Mouse (Mus musculus) left cerebral cortex, adult 18-20 months (tissue): ENCODE results near the gene Tsnax. TPM values are rescaled to one million over a fixed set of nuclear protein-coding genes. Genes with fewer than 3 reads are reported as not detected.

Experiments
- DNase-seq, 2 experiments: peaks; one replicate each; pipeline ENCODE4 v3.0.0; 2021 to 2022; ENCODE audit warnings: low spot score in 2 of 2, mixed read lengths in 1 of 2
- total RNA-seq, 2 experiments: library from RNA; stranded (reverse); gene quantifications; 2 replicates each; pipeline ENCODE4 v1.2.3; 2021

Tsnax gene
- total RNA-seq, 2 experiments from 2014 or later: 181 to 182 TPM

DNA sequence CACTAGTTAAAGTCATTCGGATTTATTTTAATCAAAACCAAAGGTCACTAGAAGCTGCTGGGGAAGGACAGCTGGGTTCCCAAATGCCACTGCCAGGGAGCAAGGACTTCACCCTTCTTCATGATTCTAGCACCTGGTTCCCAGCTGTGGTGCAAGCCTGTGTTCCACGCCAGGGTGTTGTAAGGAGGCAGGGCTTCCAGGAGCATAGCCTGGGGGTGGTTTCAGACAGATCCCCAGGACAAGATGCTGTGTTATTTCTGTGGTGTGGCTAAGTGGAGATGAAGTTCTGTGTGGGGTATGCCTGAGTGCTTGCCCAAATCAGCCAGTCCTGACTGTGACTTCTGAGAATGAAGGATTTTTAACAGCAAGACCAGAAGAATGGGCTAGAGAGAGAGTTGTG is 28.7 kb downstream of the Tsnax start:
- DNase-seq: peak in 1 of 2 experiments; percentile 27

- no peak for DNase-seq
Measured at GRCm38 (mm10) chr8:125043394-125043793, 30.6 kb downstream of the Tsnax start.

GRCm38 (mm10) chr8:125043935-125044334 is 31.1 kb downstream of the Tsnax start:
- DNase-seq: no peak

DNA sequence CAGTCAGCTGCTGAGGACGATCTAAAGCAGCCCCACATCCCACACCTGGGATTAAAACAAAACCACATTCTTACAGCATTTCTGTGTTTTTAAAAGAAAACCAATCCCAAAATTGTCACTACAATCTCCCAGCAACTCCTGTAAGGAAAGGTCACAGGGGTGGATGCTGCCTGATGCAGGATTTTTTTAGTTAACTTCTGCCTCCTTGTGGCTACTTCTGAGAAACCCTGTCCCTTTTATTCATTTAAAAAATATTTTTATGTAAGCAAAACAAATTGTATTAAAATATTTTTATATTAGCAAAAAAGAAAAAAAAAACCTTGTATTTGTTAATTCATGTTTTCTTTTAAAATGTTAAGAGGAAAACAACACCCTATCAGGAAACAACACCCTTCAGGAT is 33.0 kb downstream of the Tsnax start:
- DNase-seq: no peak

GRCm38 (mm10) chr8:125049051-125049750 is 36.4 kb downstream of the Tsnax start:
- no peak for DNase-seq

GRCm38 (mm10) chr8:125049826-125050225 is 37.0 kb downstream of the Tsnax start:
- no peak for DNase-seq

GRCm38 (mm10) chr8:125052026-125052425 is 39.2 kb downstream of the Tsnax start:
- DNase-seq: peak; percentile 62 to 74

GRCm38 (mm10) chr8:125053505-125054435 is 41.0 kb downstream of the Tsnax start, which contains the start of gene Disc1:
Gene Disc1, plus strand, starts transcription at chr8:125054195.
- peak in 1 of 2 experiments; percentile 31 for DNase-seq

- peak; percentile 24 to 42 for DNase-seq
Measured at GRCm38 (mm10) chr8:125054436-125054810, 41.6 kb downstream of the Tsnax start.

- DNase-seq: no peak
Measured at GRCm38 (mm10) chr8:125060904-125061303, 48.1 kb downstream of the Tsnax start.

- no peak for DNase-seq
Measured at GRCm38 (mm10) chr8:125065596-125065995, 52.8 kb downstream of the Tsnax start.

DNA sequence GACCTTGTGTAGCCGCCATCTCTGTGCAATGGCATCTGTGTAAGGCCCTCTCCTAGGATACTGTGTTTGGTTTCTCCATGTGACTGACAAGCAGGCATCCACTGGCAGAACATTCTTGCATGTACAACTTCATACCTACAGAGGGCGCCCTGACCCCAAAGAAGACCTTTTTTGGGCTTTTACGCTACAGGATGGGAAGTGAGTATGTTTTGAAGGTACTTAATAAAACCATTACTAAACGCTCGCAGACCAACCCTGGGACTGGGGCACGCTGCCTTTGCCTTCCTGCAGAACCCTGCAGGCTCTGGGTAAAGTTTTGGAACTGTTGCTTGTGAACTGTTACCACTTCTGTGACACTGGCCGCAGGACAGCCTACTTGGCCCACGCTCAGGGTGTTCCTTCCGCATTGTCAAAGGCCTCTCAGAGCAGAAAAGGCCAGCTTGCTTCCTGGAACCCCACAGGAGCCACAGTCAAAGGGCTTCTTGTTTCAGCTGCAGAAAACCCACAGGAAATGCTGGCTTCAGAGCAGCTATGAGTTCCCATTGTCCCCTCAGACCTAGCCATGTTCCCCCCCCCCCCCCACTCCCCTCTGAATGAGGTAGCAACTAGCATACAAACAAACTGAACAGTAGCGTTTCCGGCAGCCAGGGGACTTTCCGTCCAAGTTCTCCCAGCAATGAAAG is 54.3 kb downstream of the Tsnax start:
- DNase-seq: peak; percentile 36 to 45

DNA sequence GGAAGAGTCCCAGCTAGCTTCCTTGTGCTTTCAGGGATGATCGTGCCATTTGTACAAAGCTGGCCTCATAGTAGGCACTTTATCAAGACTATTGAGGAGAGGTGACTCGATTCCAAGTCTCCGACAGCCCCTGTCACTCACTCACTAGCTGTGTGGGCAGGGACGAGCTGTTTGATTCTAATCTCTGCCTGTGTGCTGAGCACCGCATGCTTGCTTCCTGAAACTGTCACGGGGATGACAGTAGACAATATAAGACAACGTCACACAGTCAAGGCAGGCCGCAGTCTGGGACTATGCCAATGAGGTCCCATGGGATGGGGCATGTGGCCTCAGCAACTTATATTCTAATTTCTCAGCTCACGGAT is 54.8 kb downstream of the Tsnax start:
- DNase-seq: no peak

DNA sequence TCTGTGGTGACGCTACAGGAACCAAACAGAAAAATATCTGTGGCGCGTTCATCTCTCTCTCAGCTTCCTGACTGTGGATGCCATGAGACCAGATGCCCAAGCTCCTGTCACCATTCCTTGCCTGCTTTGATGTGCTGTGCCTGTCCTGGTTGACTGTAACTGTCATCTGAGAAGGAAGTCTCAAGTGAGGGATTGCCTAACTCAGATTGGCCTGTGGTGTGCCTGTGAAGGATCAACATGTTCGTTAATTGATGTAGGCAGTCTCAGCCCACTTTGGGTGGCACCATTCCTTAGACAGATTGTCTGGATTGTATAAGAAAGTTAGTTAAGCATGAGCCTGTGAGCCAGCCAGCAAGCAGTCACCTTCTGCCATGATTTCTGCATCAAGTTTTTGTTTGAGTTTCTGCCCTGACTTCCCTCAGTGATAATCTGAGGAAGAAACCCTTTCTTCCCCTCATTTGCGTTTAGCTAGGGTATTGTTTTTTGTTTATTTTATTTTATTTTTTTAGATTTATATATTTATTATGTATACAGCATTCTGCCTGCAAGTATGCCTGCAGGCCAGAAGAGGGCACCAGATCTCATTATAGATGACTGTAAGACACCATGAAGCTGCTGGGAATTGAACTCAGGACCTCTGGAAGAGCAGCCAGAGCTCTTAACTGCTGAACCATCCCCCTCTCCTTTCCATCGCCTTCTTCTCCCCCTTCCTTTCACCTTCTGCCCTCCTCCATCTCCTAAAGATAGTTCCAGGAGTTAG is 55.5 kb downstream of the Tsnax start:
- DNase-seq: no peak

GRCm38 (mm10) chr8:125069304-125069703 is 56.5 kb downstream of the Tsnax start:
- DNase-seq: no peak

DNA sequence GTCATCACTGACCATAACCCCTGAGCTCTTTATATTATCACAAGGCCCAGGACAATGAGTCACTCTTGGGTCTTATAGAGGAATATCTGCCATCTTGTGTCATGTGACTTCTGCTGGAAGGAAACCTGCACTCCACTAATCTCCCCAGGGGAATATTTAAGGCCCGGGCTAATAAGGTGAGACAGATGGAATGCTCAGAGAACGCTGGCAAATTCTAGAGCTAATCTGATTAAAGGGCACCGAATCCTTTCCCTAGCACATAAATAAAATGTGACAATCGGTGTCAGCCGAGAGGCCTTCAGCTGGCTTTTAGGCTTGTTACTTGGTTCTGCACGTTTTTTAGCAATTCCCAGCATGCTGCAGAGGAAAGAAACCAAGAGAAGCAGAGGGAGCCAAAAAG is 56.9 kb downstream of the Tsnax start:
- no peak for DNase-seq

DNA sequence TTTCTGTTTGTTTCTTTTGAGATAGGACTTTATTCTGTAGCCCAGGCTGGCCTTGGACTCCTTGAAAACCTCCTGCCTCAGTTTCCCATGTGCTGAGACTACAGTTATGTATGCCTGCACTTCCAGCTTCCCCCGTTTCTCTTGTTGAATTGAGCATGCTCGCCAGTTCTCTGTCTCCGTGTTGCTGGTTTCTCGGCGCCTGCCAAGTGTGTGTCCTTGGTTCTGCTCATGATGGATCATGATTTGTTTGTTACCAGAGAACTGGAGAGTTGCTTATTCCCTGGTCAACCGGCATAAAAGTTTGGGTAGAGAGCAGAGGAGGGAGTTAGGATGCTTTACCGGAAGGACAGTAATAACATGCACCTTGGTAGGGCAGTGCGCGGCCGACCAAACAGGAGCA is 61.3 kb downstream of the Tsnax start:
- no peak for DNase-seq

GRCm38 (mm10) chr8:125074581-125074980 is 61.8 kb downstream of the Tsnax start:
- DNase-seq: no peak

DNA sequence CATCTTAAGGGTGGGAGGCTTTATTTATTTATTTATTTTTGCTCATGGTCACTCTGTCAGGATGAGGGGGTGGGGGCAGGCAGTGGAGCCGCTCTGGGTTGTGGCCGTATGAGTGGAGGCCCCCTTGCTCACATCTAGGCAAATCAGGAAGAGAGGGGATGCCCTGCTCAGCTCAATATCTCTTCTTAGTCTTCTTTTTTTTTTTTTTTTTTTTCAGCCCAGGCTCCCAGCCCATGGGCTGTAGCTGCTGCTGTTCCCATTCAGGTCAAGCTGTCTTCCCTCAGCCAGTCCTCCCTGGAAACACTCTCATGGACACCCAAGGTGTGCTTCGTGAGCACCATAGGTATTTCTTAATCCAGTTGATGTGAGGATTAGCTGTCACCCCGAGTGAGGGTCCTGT is 62.6 kb downstream of the Tsnax start:
- DNase-seq: no peak

- no peak for DNase-seq
Measured at GRCm38 (mm10) chr8:125077326-125077725, 64.5 kb downstream of the Tsnax start.
